Mouse (Mus musculus) heart, embryonic 10.5 days (tissue): ENCODE results near the gene Ppm1e. TPM values are rescaled to one million over a fixed set of nuclear protein-coding genes. Genes with fewer than 3 reads are reported as not detected.
"Not testable (repeated sequence)": the region's sequence is repeated elsewhere in the genome, so short reads cannot be mapped to it uniquely, and the experiment has no call there.

Source experiments
- DNase-seq: peaks from one replicate; pipeline ENCODE4 v3.0.0-alpha.2; 2017; ENCODE audit warnings: low spot score
- H3K27ac ChIP-seq: fragments of 300-500 bp; sonication (generic); 2 replicates; pipeline ENCODE4 v1.5.1; 2016; ENCODE audit warnings: mild to moderate bottlenecking
- H3K27me3 ChIP-seq: fragments of 300-500 bp; sonication (generic); 2 replicates; pipeline ENCODE4 v1.6.1; 2016; ENCODE audit warnings: mild to moderate bottlenecking; ENCODE audit not compliant: poor library complexity, insufficient read depth, severe bottlenecking
- H3K36me3 ChIP-seq: fragments of 300-500 bp; sonication (generic); 2 replicates; pipeline ENCODE4 v1.6.1; 2016; ENCODE audit warnings: mild to moderate bottlenecking, moderate library complexity
- H3K4me1 ChIP-seq: fragments of 300-500 bp; sonication (generic); 2 replicates; pipeline ENCODE4 v1.6.1; 2016; ENCODE audit warnings: mild to moderate bottlenecking
- H3K4me3 ChIP-seq: fragments of 300-500 bp; sonication (generic); 2 replicates; pipeline ENCODE4 v1.5.1; 2016; ENCODE audit warnings: mild to moderate bottlenecking, moderate library complexity
- H3K9me3 ChIP-seq: fragments of 300-500 bp; sonication (generic); 2 replicates; pipeline ENCODE4 v1.6.1; 2016; ENCODE audit warnings: mild to moderate bottlenecking, moderate library complexity
- WGBS: fragments of 180-500 bp; shearing (Covaris S2); methylation state at CpG from one replicate; pipeline ENCODE4 v1.1.7; 2016; 5-methylcytosine and 5-hydroxymethylcytosine counted together
- polyA plus RNA-seq: library from polyadenylated mRNA; unstranded; fragments of >200 nt; fragmentation: Nextera tagmentation; extraction: Ambion mirVana; gene quantifications from 2 replicates; pipeline ENCODE4 v1.2.1, GENCODE M21; 2016

The Ppm1e gene
- polyA plus RNA-seq, 1 experiment from 2014 or later = 2.2 TPM

DNA sequence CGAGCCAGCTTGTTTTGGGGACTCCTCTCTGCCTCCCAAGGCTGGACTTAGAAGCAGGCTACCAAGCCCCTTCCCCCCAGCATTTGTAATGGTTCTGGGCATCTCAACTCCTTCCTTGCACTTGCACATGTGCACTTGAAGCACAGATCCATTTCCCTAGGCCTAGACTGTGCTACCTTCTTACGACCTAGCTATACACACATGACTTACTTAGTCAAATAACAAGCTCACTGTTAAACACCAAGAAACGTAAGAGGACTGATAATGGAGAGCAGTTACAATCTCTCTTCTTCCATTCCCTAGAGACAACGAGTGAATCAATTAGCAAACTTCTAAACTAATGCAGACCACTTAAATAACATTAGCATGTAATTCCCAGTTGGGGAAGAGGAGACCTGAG lies 92.6 kb downstream of the Ppm1e start:
- Histone ChIP-seq H3K27me3 (no peaks in the 10 kb centered on the region), H3K4me1 (peaks cover 13% of the 10 kb centered on the region), H3K36me3 (no peaks in the 10 kb centered on the region), H3K27ac (no peak overlapping the region), H3K4me3 (no peak overlapping the region), H3K9me3 (no peaks in the 10 kb centered on the region)
- WGBS = 57% methylated on average over 4 of the region's 4 CpGs
- DNase-seq = no peak

DNA sequence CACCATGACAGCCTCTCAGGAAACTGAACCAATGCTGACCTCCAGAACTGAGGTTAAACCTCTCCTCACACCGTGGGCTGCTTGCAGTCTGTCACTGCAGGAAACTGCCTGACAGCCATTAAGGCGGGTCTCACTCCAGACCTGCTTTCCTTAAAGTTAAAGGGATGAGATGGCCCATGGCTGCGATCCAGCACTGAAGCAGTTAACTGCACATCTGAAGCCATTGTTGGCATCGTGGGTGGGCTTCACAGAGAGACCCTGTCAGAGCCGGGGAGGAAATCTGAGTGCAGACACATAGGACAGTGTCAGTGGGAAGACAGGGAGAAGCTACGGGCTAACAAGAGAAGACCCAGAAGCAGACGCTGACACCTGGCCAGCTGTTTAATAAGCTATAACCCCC lies 94.9 kb downstream of the Ppm1e start:
- Histone ChIP-seq H3K27me3 (no peaks in the 10 kb centered on the region), H3K36me3 (no peaks in the 10 kb centered on the region), H3K4me3 (no peak overlapping the region), H3K9me3 (no peaks in the 10 kb centered on the region), H3K27ac (no peak overlapping the region), H3K4me1 (peaks cover 21% of the 10 kb centered on the region)
- DNase-seq = no peak
- WGBS = 28% methylated on average over 7 of the region's 7 CpGs

DNA sequence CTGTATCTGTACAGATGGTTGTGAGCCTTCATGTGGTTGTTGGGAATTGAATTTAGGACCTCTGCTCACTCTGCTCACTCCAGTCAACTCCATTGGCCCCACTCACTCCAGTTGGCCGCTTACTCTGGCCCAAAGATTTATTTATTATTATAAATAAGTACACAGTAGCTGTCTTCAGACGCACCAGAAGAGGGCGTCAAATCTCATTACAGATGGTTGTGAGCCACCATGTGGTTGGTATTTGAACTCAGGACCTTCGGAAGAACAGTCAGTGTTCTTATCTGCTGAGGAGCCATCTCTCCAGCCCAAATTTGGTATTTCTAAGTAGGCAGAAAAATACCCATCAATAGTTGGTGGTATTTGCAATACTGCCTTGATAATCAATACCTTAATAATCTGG lies 97.1 kb downstream of the Ppm1e start:
- H3K27me3 ChIP-seq, H3K9me3 ChIP-seq, H3K36me3 ChIP-seq, H3K4me3 ChIP-seq, DNase-seq, H3K27ac ChIP-seq: not testable (repeated sequence)
- H3K4me1 ChIP-seq = peaks cover 21% of the 10 kb centered on the region
- WGBS = 61% methylated on average over 4 of the region's 4 CpGs

DNA sequence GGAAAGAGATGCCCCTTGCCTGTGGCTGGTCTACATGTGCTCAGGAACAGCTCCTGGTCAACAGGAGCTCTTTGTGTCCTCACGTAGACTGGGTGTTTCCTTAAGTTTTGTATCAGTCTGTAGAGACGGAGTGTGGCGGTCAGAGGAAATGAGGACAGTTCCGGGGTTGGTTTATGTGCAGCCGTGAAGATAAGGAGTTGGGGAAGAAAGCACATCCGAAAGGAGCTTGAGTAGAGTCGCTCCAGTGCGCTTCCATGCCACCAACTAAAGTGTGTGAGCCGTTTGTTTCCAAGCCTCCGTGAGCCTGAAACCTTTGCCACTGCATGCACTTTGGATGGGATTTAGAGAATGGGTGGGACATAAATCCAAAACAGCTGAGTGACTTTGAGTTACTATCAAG lies 99.0 kb downstream of the Ppm1e start:
- Histone ChIP-seq H3K4me3 (peak overlapping the region; percentile 27; the same call in 1 of the 2 replicates), H3K36me3 (no peaks in the 10 kb centered on the region), H3K9me3 (no peaks in the 10 kb centered on the region), H3K27me3 (no peaks in the 10 kb centered on the region), H3K27ac (no peak overlapping the region), H3K4me1 (peaks cover 21% of the 10 kb centered on the region)
- DNase-seq = no peak
- WGBS = 61% methylated on average over 10 of the region's 10 CpGs

DNA sequence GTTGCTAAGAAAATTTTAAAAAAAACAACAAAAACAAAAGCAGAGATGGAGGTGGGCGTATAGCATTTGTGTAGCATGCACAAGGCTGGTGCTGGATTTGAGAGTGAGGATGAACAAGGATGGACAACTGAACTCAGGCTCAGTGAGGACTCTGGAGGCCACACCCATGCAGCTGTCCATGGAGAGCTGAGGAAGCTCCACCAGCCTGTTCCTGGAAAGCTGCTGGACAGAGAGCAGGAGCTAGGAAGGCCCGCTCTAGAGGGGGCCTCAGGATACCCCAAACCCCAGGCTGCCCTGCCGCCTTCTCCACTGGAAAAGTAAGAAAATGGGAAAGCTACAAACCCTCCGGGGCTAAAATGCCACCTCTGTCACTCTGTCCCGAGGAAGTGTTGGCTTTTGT lies 101.5 kb downstream of the Ppm1e start:
- Histone ChIP-seq H3K4me1 (peaks cover 8% of the 10 kb centered on the region; the same call in 1 of the 2 replicates), H3K27me3 (no peaks in the 10 kb centered on the region), H3K4me3 (no peak overlapping the region), H3K36me3 (no peaks in the 10 kb centered on the region), H3K27ac (no peak overlapping the region), H3K9me3 (no peaks in the 10 kb centered on the region)
- 87% methylated on average over 5 of the region's 5 CpGs for WGBS
- DNase-seq = peak; percentile 53

DNA sequence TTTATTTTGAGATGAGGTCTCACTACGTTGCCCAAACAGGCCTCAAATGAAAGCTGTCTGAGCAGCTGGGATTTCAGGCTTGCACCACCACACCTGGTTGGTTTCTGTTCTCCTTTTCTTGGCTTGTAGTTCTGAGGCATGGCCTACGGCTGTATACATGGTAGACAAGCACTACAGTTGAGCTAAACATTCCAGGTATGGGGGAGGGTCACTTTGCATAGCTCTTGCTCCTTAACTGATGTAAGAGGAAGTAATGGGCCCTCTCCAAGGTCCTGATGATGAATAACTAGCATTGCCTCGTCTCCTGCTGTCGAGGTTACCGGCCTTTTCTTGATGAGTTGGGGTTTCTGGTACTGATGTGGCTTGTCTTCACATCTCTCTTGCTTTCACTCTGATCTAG lies 104.7 kb downstream of the Ppm1e start:
- H3K27ac ChIP-seq = no peak overlapping the region
- H3K36me3 ChIP-seq = no peaks in the 10 kb centered on the region
- no peaks in the 10 kb centered on the region for H3K27me3 ChIP-seq
- no peaks in the 10 kb centered on the region for H3K9me3 ChIP-seq
- no peak for DNase-seq
- H3K4me1 ChIP-seq = peaks cover 5% of the 10 kb centered on the region; the same call in 1 of the 2 replicates
- no peak overlapping the region for H3K4me3 ChIP-seq
- 52% methylated on average over 5 of the region's 5 CpGs for WGBS

DNA sequence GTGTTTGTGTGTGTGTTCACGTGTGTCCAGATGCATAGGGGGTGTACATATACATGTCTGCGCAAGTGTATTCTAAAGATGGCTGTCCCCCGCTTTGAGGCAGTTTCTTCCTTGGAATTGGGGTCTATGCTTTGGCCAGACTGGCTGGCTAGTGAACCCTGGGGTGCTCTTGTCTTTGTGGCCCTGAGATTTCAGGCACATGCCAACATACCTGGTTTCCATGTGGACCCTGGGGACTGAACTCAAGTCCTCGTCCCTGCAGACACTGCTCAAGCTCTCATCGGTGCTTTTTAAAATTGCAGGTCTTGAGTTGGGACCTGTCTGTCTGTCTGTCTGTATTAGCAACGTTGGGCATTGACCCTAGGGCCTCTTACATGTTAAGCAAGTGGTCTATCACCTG lies 105.5 kb downstream of the Ppm1e start:
- Histone ChIP-seq H3K27ac (no peak overlapping the region), H3K4me3 (no peak overlapping the region), H3K36me3 (no peaks in the 10 kb centered on the region), H3K9me3 (no peaks in the 10 kb centered on the region), H3K27me3 (no peaks in the 10 kb centered on the region), H3K4me1 (peaks cover 10% of the 10 kb centered on the region)
- whole genome bisulfite sequencing = 82% methylated on average over 6 of the region's 6 CpGs
- DNase-seq = peak; percentile 61

DNA sequence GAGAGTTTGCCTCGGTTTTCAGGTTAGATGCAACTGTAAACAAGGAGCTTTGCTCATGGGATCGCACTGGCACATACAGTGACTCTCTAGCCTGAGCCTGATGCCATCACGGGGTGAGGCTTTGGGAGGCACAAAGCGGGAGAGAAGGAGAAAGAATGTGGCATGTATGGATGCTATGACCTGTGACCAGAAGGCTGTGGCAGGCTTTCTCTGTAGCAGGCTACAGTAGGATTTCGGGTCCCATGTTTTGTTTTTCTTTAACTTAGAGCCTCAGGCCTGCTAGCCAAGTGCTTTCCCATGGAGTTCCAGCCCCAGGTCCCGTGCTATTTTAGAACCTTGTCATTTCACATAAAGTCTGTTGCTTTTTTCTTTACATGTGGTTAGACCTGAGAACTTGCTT lies 108.7 kb downstream of the Ppm1e start:
- Histone ChIP-seq H3K27ac (no peak overlapping the region), H3K27me3 (no peaks in the 10 kb centered on the region), H3K36me3 (no peaks in the 10 kb centered on the region), H3K4me3 (no peak overlapping the region), H3K4me1 (peaks cover 34% of the 10 kb centered on the region), H3K9me3 (no peaks in the 10 kb centered on the region)
- 77% methylated on average over 6 of the region's 6 CpGs for WGBS
- DNase-seq = no peak

DNA sequence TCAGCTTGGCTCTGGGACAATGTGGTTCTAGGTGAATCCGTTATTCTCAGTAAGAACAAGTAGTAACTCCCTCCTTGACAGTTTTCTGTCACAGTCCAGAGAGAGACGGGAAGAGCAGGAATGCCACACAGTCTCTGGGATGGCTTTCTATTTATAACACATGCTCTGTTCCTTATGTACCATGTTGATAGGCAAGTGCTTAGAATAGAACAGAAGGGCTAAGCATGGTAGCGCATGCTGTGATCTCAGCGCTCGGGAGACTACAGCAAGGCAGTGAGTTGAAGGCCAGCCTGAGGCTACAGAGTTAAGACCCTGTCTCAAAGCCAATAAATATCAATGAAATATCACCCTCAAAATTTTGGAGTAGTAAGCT lies 111.3 kb downstream of the Ppm1e start:
- DNase-seq = no peak
- WGBS = 34% methylated on average over 5 of the region's 5 CpGs
- Histone ChIP-seq H3K27ac (peak overlapping the region; percentile 85), H3K27me3 (no peaks in the 10 kb centered on the region), H3K36me3 (no peaks in the 10 kb centered on the region), H3K9me3 (no peaks in the 10 kb centered on the region), H3K4me3 (peak overlapping the region; percentile 22; the same call in 1 of the 2 replicates), H3K4me1 (peaks cover 41% of the 10 kb centered on the region)

DNA sequence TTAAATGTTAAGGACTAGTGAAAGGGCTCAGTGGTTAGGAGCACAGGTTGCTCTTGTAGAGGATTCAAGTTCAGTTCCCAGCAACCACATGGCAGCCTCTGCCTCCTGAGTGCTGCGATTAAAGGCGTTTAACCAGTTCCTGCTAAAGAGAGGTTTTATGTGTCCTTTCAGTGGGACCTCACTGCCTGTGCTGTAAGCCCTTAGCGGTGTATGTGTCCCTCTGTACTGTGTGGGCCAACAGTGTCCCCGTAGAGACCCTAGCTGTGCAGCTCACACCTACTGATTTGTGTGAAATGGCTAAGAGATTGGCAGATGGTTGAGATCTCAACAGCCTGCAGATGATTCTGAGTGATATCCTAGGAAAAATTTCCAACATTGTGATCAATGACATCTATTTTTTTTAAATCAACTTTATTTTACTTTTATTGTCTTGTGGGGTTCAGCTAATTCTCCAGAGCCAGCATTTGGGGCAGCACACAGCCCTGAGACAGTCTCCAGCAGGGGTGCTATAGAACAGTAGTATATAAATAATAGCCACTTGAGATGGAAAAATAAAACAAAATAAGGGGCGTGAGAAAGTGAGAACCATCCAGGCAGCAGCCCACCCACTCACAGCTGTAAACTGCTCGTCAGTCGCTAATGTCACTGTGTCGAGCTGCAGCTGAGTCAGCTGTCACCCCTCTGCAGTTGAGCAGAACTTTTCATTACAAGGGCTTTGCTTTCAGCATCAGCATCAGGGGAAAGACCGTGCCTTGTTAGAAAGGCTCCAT lies 111.9 kb downstream of the Ppm1e start:
- H3K27me3 ChIP-seq = no peaks in the 10 kb centered on the region
- H3K27ac ChIP-seq = peak overlapping the region; percentile 85

DNA sequence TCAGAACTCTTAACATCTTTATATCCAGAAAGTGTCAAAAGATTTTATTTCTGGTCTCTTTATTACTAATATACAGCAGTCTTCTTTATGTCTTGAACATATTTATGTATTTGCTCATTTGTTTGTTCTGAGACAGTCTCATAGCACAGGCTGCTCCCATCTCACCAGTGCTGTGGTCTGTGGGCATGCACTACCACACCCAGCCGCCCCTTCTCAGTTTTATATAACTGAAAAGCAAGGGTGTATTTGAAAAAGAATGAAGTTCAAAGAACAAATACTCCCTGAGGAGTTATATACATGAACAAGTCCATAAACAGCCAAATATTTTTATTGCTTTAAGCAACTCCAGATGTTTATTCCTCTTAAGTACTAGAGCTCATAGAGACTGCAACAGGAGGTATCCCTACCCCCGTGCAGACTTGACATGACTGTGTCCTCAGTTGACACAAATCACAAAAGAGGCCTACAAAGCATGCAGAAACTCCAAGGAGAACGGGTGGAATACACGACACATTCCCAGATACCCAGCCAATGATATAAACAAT lies 112.6 kb downstream of the Ppm1e start:
- no peaks in the 10 kb centered on the region for H3K9me3 ChIP-seq
- no peak overlapping the region for H3K4me3 ChIP-seq
- 77% methylated on average over 4 of the region's 4 CpGs for WGBS
- peaks cover 44% of the 10 kb centered on the region for H3K4me1 ChIP-seq
- no peaks in the 10 kb centered on the region for H3K27me3 ChIP-seq
- no peaks in the 10 kb centered on the region for H3K36me3 ChIP-seq
- DNase-seq = no peak
- H3K27ac ChIP-seq = peak overlapping the region; percentile 85; the same call in 1 of the 2 replicates

More for the DNA sequence above, 111.9 kb downstream of the Ppm1e start:
- peak overlapping the region; percentile 22; the same call in 1 of the 2 replicates for H3K4me3 ChIP-seq
- no peaks in the 10 kb centered on the region for H3K36me3 ChIP-seq
- WGBS = 46% methylated on average over 9 of the region's 9 CpGs
- H3K4me1 ChIP-seq = peaks cover 41% of the 10 kb centered on the region
- H3K9me3 ChIP-seq = no peaks in the 10 kb centered on the region
- no peak for DNase-seq

DNA sequence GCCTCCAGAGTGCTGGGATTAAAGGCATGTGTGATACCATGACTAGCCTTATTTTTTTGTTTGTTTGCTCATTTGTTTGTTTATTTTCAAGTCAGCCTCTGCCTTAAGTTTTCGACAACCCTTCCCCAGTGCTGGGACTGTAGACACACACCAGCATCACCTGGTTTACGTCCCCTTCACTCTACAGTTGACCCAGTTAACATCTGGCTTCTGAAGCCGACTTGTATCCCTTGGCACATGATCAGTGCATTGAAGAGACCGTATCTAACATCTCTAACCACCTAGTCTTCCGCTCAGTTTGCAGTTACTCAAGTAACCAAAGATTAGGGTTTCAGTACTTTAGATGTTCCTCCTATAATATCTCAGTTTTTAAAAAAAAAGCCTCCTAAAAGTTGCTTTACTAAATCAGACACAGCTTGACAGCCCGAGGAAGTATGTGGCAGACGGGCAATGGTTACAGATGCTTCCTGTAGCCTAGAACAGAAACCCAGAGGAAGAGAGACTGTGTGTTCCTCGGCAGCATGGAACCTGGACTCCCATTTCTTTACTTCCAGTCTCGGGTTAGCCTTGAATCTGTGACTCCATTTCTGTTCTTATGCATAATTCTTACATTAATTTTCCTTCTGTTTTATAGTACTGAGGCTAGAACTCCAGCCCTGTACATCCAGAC lies 113.5 kb downstream of the Ppm1e start:
- Histone ChIP-seq H3K36me3 (no peaks in the 10 kb centered on the region), H3K4me1 (peaks cover 53% of the 10 kb centered on the region), H3K4me3 (no peak overlapping the region), H3K9me3 (no peaks in the 10 kb centered on the region), H3K27ac (no peak overlapping the region), H3K27me3 (no peaks in the 10 kb centered on the region)
- DNase-seq = no peak
- WGBS = 75% methylated on average over 9 of the region's 9 CpGs

DNA sequence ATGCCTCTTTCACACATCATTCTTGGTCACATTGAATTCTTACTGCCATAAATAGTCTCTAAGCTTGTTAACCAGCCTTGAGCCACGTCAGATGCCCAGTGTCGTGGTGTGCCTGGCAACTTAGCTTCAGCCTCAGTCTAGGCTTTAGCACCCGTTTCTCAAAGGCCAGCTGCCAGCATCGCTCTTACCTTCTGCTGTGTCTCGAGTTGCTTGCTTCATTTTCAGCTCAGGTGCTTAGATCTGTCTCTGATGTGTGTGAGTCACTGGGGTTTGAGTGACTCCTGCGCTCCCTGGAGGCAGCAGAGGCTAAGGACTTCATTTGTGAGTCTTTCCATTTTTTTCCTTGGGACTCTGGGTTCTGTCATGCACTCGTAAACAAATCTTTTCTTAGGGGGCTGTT lies 117.6 kb downstream of the Ppm1e start:
- no peak overlapping the region for H3K4me3 ChIP-seq
- H3K27me3 ChIP-seq = no peaks in the 10 kb centered on the region
- H3K9me3 ChIP-seq = no peaks in the 10 kb centered on the region
- no peaks in the 10 kb centered on the region for H3K36me3 ChIP-seq
- WGBS = 75% methylated on average over 7 of the region's 7 CpGs
- H3K4me1 ChIP-seq = peaks cover 43% of the 10 kb centered on the region
- no peak for DNase-seq
- 0 out of 2 replicates have a peak overlapping the region, but pooled peaks have one; percentile 10 for H3K27ac ChIP-seq
